Mouse (Mus musculus): ENCODE results near the gene Raet1d.
"Not testable (repeated sequence)": the region's sequence is repeated elsewhere in the genome, so short reads cannot be mapped to it uniquely, and the experiment has no call there.

- not testable (repeated sequence) for TF ChIP-seq CTCF (IDR thresholded peaks at IDR 0.05; ENCODE audit: control insufficient read depth, insufficient read depth, insufficient read length); MAX (IDR thresholded peaks at IDR 0.05)
Observed at GRCm38 (mm10) chr10:22381226-22381625, 20.9 kb downstream of the Raet1d start.

All from C2C12 (cell line).